ENCODE assay signal across 16 mouse cellular contexts in genomic region chr17:15269056-15269612, GRCm38 (mm10).
A peak's percentile ranks its signal among the peaks of the same experiment; 100 is the strongest.
DNase-seq lines count a peak whose midpoint lies in the region; ATAC-seq and TF ChIP-seq lines count a peak whose summit lies in the region.
"Had no signal": no experiment of that assay in that cellular context is flagged by ENCODE, and none has a peak within 500 bp of the region (broad histone marks: within the 10 kb centered on the region; RNA-seq: fewer than 3 reads in every experiment).

No protein-coding gene starts in this region.

- no peak overlapping the region for H3K4me2 ChIP-seq in lung, embryonic 14.5 days
- H3K4me2 ChIP-seq in intestine, embryonic 16.5 days (ENCODE audit: low read depth, low read length): no peak overlapping the region
- H3K4me2 ChIP-seq in liver, postnatal 0 days (ENCODE audit: low read depth, low read length): no peak overlapping the region
- H3K4me2 ChIP-seq in forebrain, embryonic 11.5 days (ENCODE audit: low read depth, low read length, severe bottlenecking): no peak overlapping the region
- H3K4me2 ChIP-seq: embryonic facial prominence, embryonic 15.5 days; forebrain, embryonic 15.5 days had no signal

- no peak overlapping the region for H3K4me3 ChIP-seq in gastrocnemius, adult 2 months
- H3K4me3 ChIP-seq in lung, embryonic 14.5 days (ENCODE audit: low read depth, low read length): no peak overlapping the region
- no peak overlapping the region for H3K4me3 ChIP-seq in intestine, embryonic 16.5 days (ENCODE audit: low read length)
- no peak overlapping the region for H3K4me3 ChIP-seq in liver, postnatal 0 days (ENCODE audit: low read depth, low read length)
- H3K4me3 ChIP-seq in forebrain, embryonic 11.5 days (ENCODE audit: low read depth, low read length): no peak overlapping the region
- H3K4me3 ChIP-seq: embryonic facial prominence, embryonic 15.5 days; forebrain, embryonic 15.5 days; myocyte had no signal

- H3K4me1 ChIP-seq in lung, embryonic 14.5 days (ENCODE audit: insufficient read depth): no peaks in the 10 kb centered on the region
- H3K4me1 ChIP-seq in intestine, embryonic 16.5 days (ENCODE audit: control insufficient read depth, insufficient read depth, low read length): peaks cover 14% of the 10 kb centered on the region
- H3K4me1 ChIP-seq in liver, postnatal 0 days (ENCODE audit: insufficient read depth): no peaks in the 10 kb centered on the region
- H3K4me1 ChIP-seq in forebrain, embryonic 11.5 days (replicated peaks; ENCODE audit: control insufficient read depth, insufficient read depth, low read length): 0 out of 2 replicates have a peak, but pooled peaks cover 3% of the 10 kb centered on the region
- H3K4me1 ChIP-seq: embryonic facial prominence, embryonic 15.5 days; forebrain, embryonic 15.5 days had no signal

- 69% methylated on average over 8 of the region's 8 CpGs for WGBS in lung, embryonic 14.5 days
- WGBS in intestine, embryonic 16.5 days: 74% methylated on average over 8 of the region's 8 CpGs
- 68% methylated on average over 8 of the region's 8 CpGs for WGBS in liver, postnatal 0 days (ENCODE audit: insufficient replicate concordance)
- WGBS in forebrain, embryonic 11.5 days: 87% methylated on average over 8 of the region's 8 CpGs

- no peak for TF ChIP-seq CTCF in gastrocnemius, adult 2 months (IDR thresholded peaks at IDR 0.05)
- TF ChIP-seq CTCF in lung, embryonic 14.5 days (IDR thresholded peaks at IDR 0.05; ENCODE audit: low read depth): no peak
- no peak for TF ChIP-seq CTCF in liver, postnatal 0 days (IDR thresholded peaks at IDR 0.05; ENCODE audit: low read depth)

- H3K36me3 ChIP-seq in lung, embryonic 14.5 days (ENCODE audit: insufficient read depth): no peaks in the 10 kb centered on the region
- H3K36me3 ChIP-seq in intestine, embryonic 16.5 days (ENCODE audit: control insufficient read depth, insufficient read depth, low read length): no peaks in the 10 kb centered on the region
- no peaks in the 10 kb centered on the region for H3K36me3 ChIP-seq in liver, postnatal 0 days (replicated peaks; ENCODE audit: insufficient read depth, low read length)
- H3K36me3 ChIP-seq in forebrain, embryonic 11.5 days (ENCODE audit: control insufficient read depth, insufficient read depth, low read length): no peaks in the 10 kb centered on the region
- H3K36me3 ChIP-seq: embryonic facial prominence, embryonic 15.5 days; forebrain, embryonic 15.5 days; G1E had no signal

- intact Hi-C loops in gastrocnemius, adult 2 months (cut with DNase I): no loop called here

- no peak for ATAC-seq in lung, embryonic 14.5 days (ENCODE audit: insufficient read depth)
- peak; percentile 42 for ATAC-seq in intestine, embryonic 16.5 days
- no peak for ATAC-seq in liver, postnatal 0 days
- ATAC-seq in forebrain, embryonic 11.5 days (replicated peaks; ENCODE audit: low FRiP score): no peak
- ATAC-seq: forebrain, embryonic 15.5 days had no signal

- TF ChIP-seq EP300 in liver, postnatal 0 days (IDR thresholded peaks at IDR 0.05; ENCODE audit: low read depth): no peak

- H3K27ac ChIP-seq in gastrocnemius, adult 2 months: no peak overlapping the region
- no peak overlapping the region for H3K27ac ChIP-seq in lung, embryonic 14.5 days (ENCODE audit: low read depth)
- no peak overlapping the region for H3K27ac ChIP-seq in intestine, embryonic 16.5 days (ENCODE audit: low read length)
- no peak overlapping the region for H3K27ac ChIP-seq in liver, postnatal 0 days (ENCODE audit: low read depth)
- no peak overlapping the region for H3K27ac ChIP-seq in forebrain, embryonic 11.5 days (ENCODE audit: low read depth, low read length)
- H3K27ac ChIP-seq: embryonic facial prominence, embryonic 15.5 days; forebrain, embryonic 15.5 days had no signal

- H3K9ac ChIP-seq in lung, embryonic 14.5 days: no peak overlapping the region
- no peak overlapping the region; the same call in 1 of the 2 replicates for H3K9ac ChIP-seq in intestine, embryonic 16.5 days (ENCODE audit: low read depth, low read length)
- no peak overlapping the region for H3K9ac ChIP-seq in liver, postnatal 0 days (replicated peaks)
- no peak overlapping the region for H3K9ac ChIP-seq in forebrain, embryonic 11.5 days (ENCODE audit: low read length)
- H3K9ac ChIP-seq: embryonic facial prominence, embryonic 15.5 days; forebrain, embryonic 15.5 days had no signal

- H3K9me3 ChIP-seq in lung, embryonic 14.5 days (ENCODE audit: low read depth, low read length): no peaks in the 10 kb centered on the region
- H3K9me3 ChIP-seq in intestine, embryonic 16.5 days (ENCODE audit: control insufficient read depth, low read length): no peaks in the 10 kb centered on the region
- H3K9me3 ChIP-seq in liver, postnatal 0 days (ENCODE audit: low read length): no peaks in the 10 kb centered on the region
- H3K9me3 ChIP-seq in forebrain, embryonic 11.5 days (ENCODE audit: control insufficient read depth, low read length): no peaks in the 10 kb centered on the region
- H3K9me3 ChIP-seq: embryonic facial prominence, embryonic 15.5 days; forebrain, embryonic 15.5 days; G1E had no signal

- no peaks in the 10 kb centered on the region for H3K27me3 ChIP-seq in lung, embryonic 14.5 days (ENCODE audit: insufficient read depth, low read length)
- no peaks in the 10 kb centered on the region for H3K27me3 ChIP-seq in intestine, embryonic 16.5 days (replicated peaks; ENCODE audit: control insufficient read depth, insufficient read depth, low read length)
- no peaks in the 10 kb centered on the region for H3K27me3 ChIP-seq in liver, postnatal 0 days (ENCODE audit: insufficient read depth, low read length)
- no peaks in the 10 kb centered on the region for H3K27me3 ChIP-seq in forebrain, embryonic 11.5 days (ENCODE audit: control insufficient read depth, insufficient read depth, low read length)
- H3K27me3 ChIP-seq: embryonic facial prominence, embryonic 15.5 days; forebrain, embryonic 15.5 days had no signal

- peak; percentile 76 for DNase-seq in gastrocnemius, adult 2 months
- no peak for DNase-seq in gastrocnemius, postnatal 4 days (ENCODE audit: low spot score in 2 of 2)
- peak; percentile 65 for DNase-seq in lung, embryonic 14.5 days
- no peak for DNase-seq in lung, adult 18-20 months
- DNase-seq in liver, postnatal 0 days: peak; percentile 32
- no peak for DNase-seq in frontal cortex, adult 2 months (ENCODE audit: extremely low spot score in 1 of 2, low spot score in 1 of 2)
- DNase-seq in forebrain, embryonic 11.5 days (ENCODE audit: low spot score): no peak
- DNase-seq: adrenal gland, postnatal 25 days; cerebellum, postnatal 36 days; lung, adult 2 months; right cerebral cortex, postnatal 14 days had no signal

Comparison
In these comparisons a context has a peak if more than half of its experiments do, and no peak if none do; other contexts are left out.
1. DNase-seq: peak in gastrocnemius, adult 2 months (single experiment), lung, embryonic 14.5 days (single experiment) and liver, postnatal 0 days (single experiment); none in gastrocnemius, postnatal 4 days (0 of 2), lung, adult 18-20 months (0 of 2), frontal cortex, adult 2 months (0 of 2) and forebrain, embryonic 11.5 days (single experiment).